In genomic region chr3:101437021-101437563, GRCm38 (mm10) we compare ENCODE assay signal across 18 mouse cellular contexts.
DNase-seq lines count a peak whose midpoint lies in the region; ATAC-seq lines count a peak whose summit lies in the region.
"Had no signal": no experiment of that assay in that cellular context is flagged by ENCODE, and none has a peak within 500 bp of the region (broad histone marks: within the 10 kb centered on the region; RNA-seq: fewer than 3 reads in every experiment).

No protein-coding gene starts in this region.

- peaks cover 43% of the 10 kb centered on the region for H3K4me1 ChIP-seq in heart, embryonic 16.5 days (ENCODE audit: control insufficient read depth, insufficient read depth, low read length)
- H3K4me1 ChIP-seq in limb, embryonic 12.5 days (replicated peaks), result peaks cover 5% of the 10 kb centered on the region; the same call in 1 of the 2 replicates
- H3K4me1 ChIP-seq in limb, embryonic 10.5 days, result peaks cover 4% of the 10 kb centered on the region; the same call in 1 of the 2 replicates
- H3K4me1 ChIP-seq in liver, embryonic 13.5 days (replicated peaks), result peaks cover 24% of the 10 kb centered on the region
- H3K4me1 ChIP-seq: forebrain, embryonic 13.5 days had no signal

- no peak for DNase-seq in heart, postnatal 36 days
- DNase-seq in limb, embryonic 10.5 days (ENCODE audit: low spot score), result no peak
- peak; percentile 61 for DNase-seq in ZHBTc4 (ENCODE audit: low read depth, low spot score)
- DNase-seq in liver, embryonic 13.5 days, result no peak
- DNase-seq in layer of hippocampus, adult 9-10 months (ENCODE audit: low spot score), result no peak
- DNase-seq: adrenal gland, postnatal 14 days; cerebellum, adult 11 months; cerebellum, postnatal 14 days; thymus, postnatal 14 days had no signal

- WGBS in heart, embryonic 16.5 days, result 60% methylated on average over 12 of the region's 12 CpGs
- 65% methylated on average over 12 of the region's 12 CpGs for WGBS in limb, embryonic 12.5 days
- 80% methylated on average over 12 of the region's 12 CpGs for WGBS in limb, embryonic 10.5 days
- WGBS in liver, embryonic 13.5 days (ENCODE audit: insufficient replicate concordance), result 75% methylated on average over 12 of the region's 12 CpGs

- no peaks in the 10 kb centered on the region for H3K9me3 ChIP-seq in heart, embryonic 16.5 days (replicated peaks; ENCODE audit: control insufficient read depth, low read length)
- no peaks in the 10 kb centered on the region for H3K9me3 ChIP-seq in limb, embryonic 12.5 days
- no peaks in the 10 kb centered on the region for H3K9me3 ChIP-seq in limb, embryonic 10.5 days (replicated peaks)
- H3K9me3 ChIP-seq in liver, embryonic 13.5 days (replicated peaks), result no peaks in the 10 kb centered on the region
- H3K9me3 ChIP-seq: forebrain, embryonic 13.5 days; kidney, embryonic 15.5 days had no signal

- ATAC-seq in heart, embryonic 16.5 days (replicated peaks; ENCODE audit: extremely low read depth, insufficient read depth, low FRiP score), result no peak
- ATAC-seq in limb, embryonic 12.5 days (ENCODE audit: insufficient number of reproducible peaks, insufficient read depth, low FRiP score, low TSS enrichment, low read depth), result no peak
- no peak for ATAC-seq in liver, embryonic 13.5 days (ENCODE audit: low read depth)
- ATAC-seq: activated CD4-positive, CD25-positive, alpha-beta regulatory T cell, adult 4 months; forebrain, embryonic 13.5 days; inflammation-experienced regulatory T-cells, adult 6 months; lung, postnatal 0 days had no signal

- no peak overlapping the region for H3K4me2 ChIP-seq in heart, embryonic 16.5 days (ENCODE audit: low read depth, low read length)
- no peak overlapping the region for H3K4me2 ChIP-seq in limb, embryonic 12.5 days
- no peak overlapping the region for H3K4me2 ChIP-seq in liver, embryonic 13.5 days
- H3K4me2 ChIP-seq: forebrain, embryonic 13.5 days; kidney, embryonic 15.5 days; midbrain, embryonic 11.5 days had no signal

- intact Hi-C loops in heart, postnatal 36 days (cut with DNase I), result no loop called here

- no peaks in the 10 kb centered on the region for H3K27me3 ChIP-seq in heart, embryonic 16.5 days (ENCODE audit: control insufficient read depth, insufficient read depth, low read length)
- no peaks in the 10 kb centered on the region for H3K27me3 ChIP-seq in limb, embryonic 12.5 days
- no peaks in the 10 kb centered on the region for H3K27me3 ChIP-seq in limb, embryonic 10.5 days (ENCODE audit: low read depth, poor library complexity, severe bottlenecking)
- no peaks in the 10 kb centered on the region for H3K27me3 ChIP-seq in liver, embryonic 13.5 days
- H3K27me3 ChIP-seq: forebrain, embryonic 13.5 days; kidney, embryonic 15.5 days had no signal

- peaks cover 18% of the 10 kb centered on the region for H3K36me3 ChIP-seq in heart, embryonic 16.5 days (ENCODE audit: control insufficient read depth, insufficient read depth)
- H3K36me3 ChIP-seq in limb, embryonic 12.5 days, result peaks cover 99% of the 10 kb centered on the region
- H3K36me3 ChIP-seq in limb, embryonic 10.5 days, result peaks cover 99% of the 10 kb centered on the region
- H3K36me3 ChIP-seq in liver, embryonic 13.5 days, result peaks cover 17% of the 10 kb centered on the region; the same call in 1 of the 2 replicates

- no peak overlapping the region for H3K9ac ChIP-seq in heart, embryonic 16.5 days (ENCODE audit: low read length)
- H3K9ac ChIP-seq in limb, embryonic 12.5 days (replicated peaks), result no peak overlapping the region
- no peak overlapping the region for H3K9ac ChIP-seq in liver, embryonic 13.5 days
- H3K9ac ChIP-seq: forebrain, embryonic 13.5 days; kidney, embryonic 15.5 days; liver, embryonic 14.5 days had no signal

- 0 out of 2 replicates have a peak overlapping the region, but pooled peaks have one; percentile 7 for H3K27ac ChIP-seq in heart, embryonic 16.5 days (ENCODE audit: low read length)
- peak overlapping the region; percentile 42; the same call in 1 of the 2 replicates for H3K27ac ChIP-seq in limb, embryonic 12.5 days
- H3K27ac ChIP-seq in limb, embryonic 10.5 days, result no peak overlapping the region
- H3K27ac ChIP-seq in liver, embryonic 13.5 days, result peak overlapping the region; percentile 23; the same call in 1 of the 2 replicates
- H3K27ac ChIP-seq: forebrain, embryonic 13.5 days; kidney, embryonic 15.5 days; liver, embryonic 14.5 days had no signal

- H3K4me3 ChIP-seq in heart, embryonic 16.5 days (ENCODE audit: low read length), result no peak overlapping the region
- no peak overlapping the region for H3K4me3 ChIP-seq in limb, embryonic 12.5 days (replicated peaks)
- H3K4me3 ChIP-seq in limb, embryonic 10.5 days, result no peak overlapping the region
- H3K4me3 ChIP-seq in liver, embryonic 13.5 days (replicated peaks), result no peak overlapping the region
- H3K4me3 ChIP-seq: forebrain, embryonic 13.5 days; kidney, embryonic 15.5 days had no signal
